Mouse (Mus musculus): Measurements from ENCODE around the gene Cd44. TPM values are rescaled to one million over a fixed set of nuclear protein-coding genes. Genes with fewer than 3 reads are reported as not detected.

Gene Cd44
- polyA plus RNA-seq, 1 experiment, result 8.9 TPM

GRCm38 (mm10) chr2:102809436-102809835 is 92.0 kb downstream of the Cd44 start:
- H3K27ac ChIP-seq (ENCODE audit: insufficient read depth, low read depth, low read length), result no peak overlapping the region
- 97% methylated on average over 1 of the region's 1 CpGs for WGBS

DNA sequence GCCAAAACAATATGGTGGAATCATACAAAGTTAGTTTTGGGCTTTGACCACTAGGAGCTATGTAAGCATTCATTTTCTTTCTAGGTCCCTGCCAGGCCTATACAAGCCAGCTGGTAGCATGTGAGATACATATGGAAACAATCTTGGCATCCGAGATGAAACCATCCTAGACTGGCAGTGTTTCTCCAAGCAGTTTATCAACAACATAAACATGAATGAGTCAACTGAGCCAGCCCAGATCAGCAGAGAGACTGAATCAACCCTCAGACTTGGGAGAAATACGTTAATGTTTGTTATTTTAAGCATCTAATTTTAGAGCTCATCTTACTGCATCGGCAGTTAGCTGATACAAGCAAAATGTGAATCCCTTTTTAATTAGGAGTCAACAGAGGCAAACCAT is 93.8 kb downstream of the Cd44 start:
- Histone ChIP-seq H3K4me1 (ENCODE audit: control insufficient read depth, insufficient read depth, insufficient read length, low read length) (no peaks in the 10 kb centered on the region), H3K27ac (ENCODE audit: insufficient read depth, low read depth, low read length) (no peak overlapping the region), H3K4me3 (ENCODE audit: low read depth, low read length) (no peak overlapping the region), H3K27me3 (ENCODE audit: control insufficient read depth, insufficient read depth, low read length) (no peaks in the 10 kb centered on the region), H3K36me3 (ENCODE audit: control insufficient read depth, insufficient read depth, low read length) (no peaks in the 10 kb centered on the region)
- WGBS, result 76% methylated on average over 3 of the region's 3 CpGs
- TF ChIP-seq POLR2A (IDR thresholded peaks at IDR 0.05; ENCODE audit: low read depth, low read length) (no peak), CTCF (IDR thresholded peaks at IDR 0.05; ENCODE audit: extremely low read depth, insufficient read length, insufficient replicate concordance, low read depth, low read length) (no peak)

More at GRCm38 (mm10) chr2:102809436-102809835, 92.0 kb downstream of the Cd44 start:
- H3K4me1 ChIP-seq (ENCODE audit: control insufficient read depth, insufficient read depth, insufficient read length, low read length), result no peaks in the 10 kb centered on the region
- H3K36me3 ChIP-seq (ENCODE audit: control insufficient read depth, insufficient read depth, low read length), result peaks cover 5% of the 10 kb centered on the region
- no peak for TF ChIP-seq POLR2A (IDR thresholded peaks at IDR 0.05; ENCODE audit: low read depth, low read length)
- no peak for TF ChIP-seq CTCF (IDR thresholded peaks at IDR 0.05; ENCODE audit: extremely low read depth, insufficient read length, insufficient replicate concordance, low read depth, low read length)
- no peak overlapping the region for H3K4me3 ChIP-seq (ENCODE audit: low read depth, low read length)
- H3K27me3 ChIP-seq (ENCODE audit: control insufficient read depth, insufficient read depth, low read length), result no peaks in the 10 kb centered on the region

DNA sequence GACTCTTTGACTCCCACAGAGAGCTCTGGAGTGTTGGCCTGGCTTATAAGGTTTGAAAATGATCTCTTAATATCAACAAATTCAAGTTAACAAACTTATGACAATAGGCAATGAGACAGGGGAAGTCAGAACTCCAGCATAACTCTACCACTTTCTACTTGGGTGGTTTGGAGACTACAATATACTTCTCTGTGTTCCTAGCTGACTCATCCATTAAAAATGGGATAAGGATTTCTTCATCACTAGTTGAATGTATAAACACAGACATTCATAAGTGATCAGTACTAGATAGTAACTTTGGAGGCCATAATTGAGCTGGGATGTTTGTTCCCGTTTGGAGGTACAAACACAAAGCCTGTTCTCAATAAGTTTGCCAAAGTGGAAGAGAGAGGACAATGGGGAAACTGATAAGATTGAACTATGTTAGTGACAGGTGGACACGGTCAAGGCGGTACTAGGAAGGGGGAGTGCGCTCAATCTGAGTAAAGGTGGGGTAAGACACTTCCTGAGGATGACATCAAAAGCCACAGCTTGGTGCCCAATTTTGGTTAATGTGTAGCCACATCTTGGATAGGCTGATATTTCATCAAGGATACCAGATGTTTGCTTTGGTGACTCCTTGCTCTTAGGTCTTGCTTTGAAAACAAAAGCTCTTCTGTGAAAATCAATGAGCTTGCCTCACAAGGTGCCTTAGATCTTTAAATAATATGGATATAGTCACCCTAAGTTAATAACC is 95.5 kb downstream of the Cd44 start:
- Histone ChIP-seq H3K4me1 (ENCODE audit: control insufficient read depth, insufficient read depth, insufficient read length, low read length) (no peaks in the 10 kb centered on the region), H3K27ac (ENCODE audit: insufficient read depth, low read depth, low read length) (no peak overlapping the region), H3K36me3 (ENCODE audit: control insufficient read depth, insufficient read depth, low read length) (no peaks in the 10 kb centered on the region), H3K4me3 (ENCODE audit: low read depth, low read length) (no peak overlapping the region), H3K27me3 (ENCODE audit: control insufficient read depth, insufficient read depth, low read length) (no peaks in the 10 kb centered on the region)
- TF ChIP-seq CTCF (IDR thresholded peaks at IDR 0.05; ENCODE audit: extremely low read depth, insufficient read length, insufficient replicate concordance, low read depth, low read length) (no peak), POLR2A (IDR thresholded peaks at IDR 0.05; ENCODE audit: low read depth, low read length) (no peak)
- WGBS, result 29% methylated on average over 4 of the region's 4 CpGs

- H3K36me3 ChIP-seq (ENCODE audit: control insufficient read depth, insufficient read depth, low read length), result no peaks in the 10 kb centered on the region
- whole genome bisulfite sequencing, result 58% methylated on average over 6 of the region's 6 CpGs
- H3K4me3 ChIP-seq (ENCODE audit: low read depth, low read length), result no peak overlapping the region
- H3K27ac ChIP-seq (ENCODE audit: insufficient read depth, low read depth, low read length), result no peak overlapping the region
- H3K4me1 ChIP-seq (ENCODE audit: control insufficient read depth, insufficient read depth, insufficient read length, low read length), result no peaks in the 10 kb centered on the region
- no peaks in the 10 kb centered on the region for H3K27me3 ChIP-seq (ENCODE audit: control insufficient read depth, insufficient read depth, low read length)
- no peak for TF ChIP-seq CTCF (IDR thresholded peaks at IDR 0.05; ENCODE audit: extremely low read depth, insufficient read length, insufficient replicate concordance, low read depth, low read length)
- no peak for TF ChIP-seq POLR2A (IDR thresholded peaks at IDR 0.05; ENCODE audit: low read depth, low read length)
These were observed 96.2 kb downstream of the Cd44 start for GRCm38 (mm10) chr2:102805283-102805682.

DNA sequence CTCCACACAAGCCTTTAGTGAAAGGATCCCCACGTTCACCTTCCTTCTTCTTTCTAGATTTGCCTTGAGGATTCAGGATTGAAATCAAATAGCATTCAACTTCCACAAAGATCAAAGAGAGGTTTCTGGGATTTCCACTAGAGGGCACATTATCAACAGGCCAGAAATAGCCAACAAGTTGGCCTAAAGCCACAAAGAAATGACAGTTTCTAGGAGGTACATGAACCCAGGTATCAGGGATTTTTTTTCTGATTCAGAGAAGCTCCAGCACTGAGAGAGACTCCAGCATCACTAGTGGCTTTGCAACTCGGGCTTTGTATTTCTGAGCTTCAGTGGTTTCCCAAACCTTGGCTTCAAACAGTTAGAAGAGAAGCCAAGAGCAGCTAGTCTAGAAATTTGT is 97.4 kb downstream of the Cd44 start:
- Histone ChIP-seq H3K36me3 (ENCODE audit: control insufficient read depth, insufficient read depth, low read length) (no peaks in the 10 kb centered on the region), H3K27me3 (ENCODE audit: control insufficient read depth, insufficient read depth, low read length) (no peaks in the 10 kb centered on the region), H3K4me3 (ENCODE audit: low read depth, low read length) (no peak overlapping the region), H3K4me1 (ENCODE audit: control insufficient read depth, insufficient read depth, insufficient read length, low read length) (no peaks in the 10 kb centered on the region), H3K27ac (ENCODE audit: insufficient read depth, low read depth, low read length) (no peak overlapping the region)
- WGBS, result 5% methylated on average over 2 of the region's 2 CpGs
- no peak for TF ChIP-seq CTCF (IDR thresholded peaks at IDR 0.05; ENCODE audit: extremely low read depth, insufficient read length, insufficient replicate concordance, low read depth, low read length)
- TF ChIP-seq POLR2A (IDR thresholded peaks at IDR 0.05; ENCODE audit: low read depth, low read length), result no peak

- TF ChIP-seq POLR2A (IDR thresholded peaks at IDR 0.05; ENCODE audit: low read depth, low read length) (no peak), CTCF (IDR thresholded peaks at IDR 0.05; ENCODE audit: extremely low read depth, insufficient read length, insufficient replicate concordance, low read depth, low read length) (no peak)
- no peak overlapping the region for H3K27ac ChIP-seq (ENCODE audit: insufficient read depth, low read depth, low read length)
- 95% methylated on average over 1 of the region's 1 CpGs for WGBS
- no peaks in the 10 kb centered on the region for H3K27me3 ChIP-seq (ENCODE audit: control insufficient read depth, insufficient read depth, low read length)
- no peaks in the 10 kb centered on the region for H3K4me1 ChIP-seq (ENCODE audit: control insufficient read depth, insufficient read depth, insufficient read length, low read length)
- no peak overlapping the region for H3K4me3 ChIP-seq (ENCODE audit: low read depth, low read length)
- no peaks in the 10 kb centered on the region for H3K36me3 ChIP-seq (ENCODE audit: control insufficient read depth, insufficient read depth, low read length)
These were observed 99.6 kb downstream of the Cd44 start for GRCm38 (mm10) chr2:102801899-102802298.

DNA sequence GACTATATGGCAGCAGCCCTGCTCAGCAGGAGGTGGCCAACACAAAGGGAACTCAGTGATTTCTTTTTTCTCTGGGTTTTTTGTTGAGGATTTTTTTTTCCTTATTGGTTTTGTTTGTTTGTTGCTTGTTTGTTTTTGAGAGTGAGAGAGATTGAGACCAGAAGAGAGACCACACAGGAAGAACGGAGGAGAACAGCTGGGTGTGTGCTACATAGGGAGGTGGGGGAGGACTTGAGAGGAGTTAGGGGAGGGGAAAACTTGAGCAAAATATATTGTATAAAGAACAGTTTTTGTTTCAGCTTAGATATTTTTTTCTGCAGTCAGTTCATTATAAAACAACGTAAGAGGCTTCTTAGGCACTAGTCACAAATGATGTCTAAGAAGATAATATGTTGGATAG is 103.3 kb downstream of the Cd44 start:
- WGBS, result 79% methylated on average over 2 of the region's 2 CpGs
- TF ChIP-seq CTCF (IDR thresholded peaks at IDR 0.05; ENCODE audit: extremely low read depth, insufficient read length, insufficient replicate concordance, low read depth, low read length), result no peak
- no peak for TF ChIP-seq POLR2A (IDR thresholded peaks at IDR 0.05; ENCODE audit: low read depth, low read length)
- no peaks in the 10 kb centered on the region for H3K36me3 ChIP-seq (ENCODE audit: control insufficient read depth, insufficient read depth, low read length)
- no peak overlapping the region for H3K27ac ChIP-seq (ENCODE audit: insufficient read depth, low read depth, low read length)
- no peaks in the 10 kb centered on the region for H3K4me1 ChIP-seq (ENCODE audit: control insufficient read depth, insufficient read depth, insufficient read length, low read length)
- H3K4me3 ChIP-seq (ENCODE audit: low read depth, low read length), result no peak overlapping the region
- no peaks in the 10 kb centered on the region for H3K27me3 ChIP-seq (ENCODE audit: control insufficient read depth, insufficient read depth, low read length)

Data from small intestine, adult 2 months (tissue).